Mouse (Mus musculus): ENCODE data around the gene Cysrt1. TPM values are rescaled to one million over a fixed set of nuclear protein-coding genes. Genes with fewer than 3 reads are reported as not detected.

Cysrt1 gene
- polyA plus RNA-seq, 1 experiment from 2014 or later, result not detected

DNA sequence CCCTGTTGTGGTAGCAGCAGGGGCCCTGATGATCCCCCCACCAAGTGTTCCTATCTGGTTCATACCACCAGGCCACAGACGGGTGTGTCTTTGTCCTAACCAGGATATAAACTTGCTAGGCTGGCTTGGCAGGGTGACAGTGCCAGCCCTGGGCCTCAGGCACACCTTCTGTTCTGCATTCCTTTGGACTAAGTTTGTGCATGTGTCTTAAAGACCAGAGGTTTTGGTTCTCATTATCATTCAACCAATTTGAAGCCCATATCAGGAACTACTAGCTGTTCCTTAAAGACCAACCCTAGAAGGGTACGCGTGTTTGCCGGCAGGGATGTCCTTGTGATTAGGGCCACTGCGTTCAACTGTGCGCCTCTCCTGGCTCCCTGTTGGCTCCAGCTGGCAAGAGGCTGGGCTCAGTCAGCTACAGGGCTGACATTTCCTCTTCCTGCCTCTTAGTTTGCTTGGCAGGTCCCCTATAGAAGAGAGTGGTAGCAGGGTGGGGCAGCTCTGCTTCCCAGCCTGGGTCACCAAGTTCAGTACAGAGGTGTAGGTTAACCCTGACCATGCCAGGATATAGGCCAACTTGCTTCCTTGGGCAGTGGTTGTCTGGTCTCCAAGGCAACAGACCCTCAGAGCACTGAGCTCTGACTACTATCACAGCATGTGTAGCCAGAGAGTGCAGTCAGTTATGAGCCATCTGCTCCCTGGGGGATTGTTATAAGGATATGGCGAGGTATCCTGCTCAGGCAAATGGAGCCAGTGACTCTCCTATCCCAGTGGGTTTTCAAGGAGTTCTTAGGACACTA lies 44.8 kb upstream of the Cysrt1 start:
- Histone ChIP-seq H3K27ac (ENCODE audit: low read depth, low read length) (no peak overlapping the region), H3K27me3 (ENCODE audit: control insufficient read depth, insufficient read depth, low read length) (peaks cover 42% of the 10 kb centered on the region), H3K36me3 (ENCODE audit: control insufficient read depth, insufficient read depth, low read length) (peaks cover 7% of the 10 kb centered on the region; the same call in 1 of the 2 replicates), H3K9ac (ENCODE audit: low read length) (no peak overlapping the region), H3K4me1 (replicated peaks; ENCODE audit: control insufficient read depth, insufficient read depth, low read length) (peaks cover 1% of the 10 kb centered on the region; the same call in 1 of the 2 replicates), H3K4me3 (ENCODE audit: low read depth, low read length) (no peak overlapping the region), H3K4me2 (ENCODE audit: low read depth, low read length, severe bottlenecking) (no peak overlapping the region), H3K9me3 (ENCODE audit: control insufficient read depth, low read length) (no peaks in the 10 kb centered on the region)
- no peak for DNase-seq (ENCODE audit: low spot score)
- no peak for ATAC-seq (replicated peaks; ENCODE audit: low FRiP score)
- WGBS, result 54% methylated on average over 7 of the region's 7 CpGs

DNA sequence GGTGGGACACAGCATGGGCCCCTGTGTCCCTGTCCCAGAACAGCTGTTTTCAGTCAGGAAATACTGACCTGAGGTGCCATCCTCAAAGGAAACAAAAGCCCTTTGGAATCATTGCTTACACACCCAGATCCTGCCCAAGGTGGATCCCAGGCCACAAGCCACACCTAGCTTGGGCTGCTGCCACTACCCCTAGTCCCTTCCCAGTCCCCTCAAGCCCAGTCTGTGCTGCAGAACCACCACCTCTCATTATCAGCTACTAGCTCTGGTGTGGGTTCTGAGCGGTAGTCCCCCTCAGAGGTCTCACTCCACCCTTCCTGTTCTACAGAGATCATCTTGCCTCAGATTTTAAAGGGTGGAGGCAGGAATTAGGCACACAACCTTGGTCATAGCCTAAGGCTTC lies 44.1 kb upstream of the Cysrt1 start:
- DNase-seq (ENCODE audit: low spot score) (no peak), ATAC-seq (replicated peaks; ENCODE audit: low FRiP score) (no peak)
- H3K9ac ChIP-seq (ENCODE audit: low read length), result no peak overlapping the region
- no peaks in the 10 kb centered on the region for H3K9me3 ChIP-seq (ENCODE audit: control insufficient read depth, low read length)
- WGBS, result 88% methylated on average over 1 of the region's 1 CpGs
- no peaks in the 10 kb centered on the region; the same call in 1 of the 2 replicates for H3K4me1 ChIP-seq (replicated peaks; ENCODE audit: control insufficient read depth, insufficient read depth, low read length)
- peaks cover 7% of the 10 kb centered on the region; the same call in 1 of the 2 replicates for H3K36me3 ChIP-seq (ENCODE audit: control insufficient read depth, insufficient read depth, low read length)
- no peak overlapping the region for H3K4me3 ChIP-seq (ENCODE audit: low read depth, low read length)
- H3K4me2 ChIP-seq (ENCODE audit: low read depth, low read length, severe bottlenecking), result no peak overlapping the region
- peaks cover 35% of the 10 kb centered on the region for H3K27me3 ChIP-seq (ENCODE audit: control insufficient read depth, insufficient read depth, low read length)
- H3K27ac ChIP-seq (ENCODE audit: low read depth, low read length), result no peak overlapping the region

DNA sequence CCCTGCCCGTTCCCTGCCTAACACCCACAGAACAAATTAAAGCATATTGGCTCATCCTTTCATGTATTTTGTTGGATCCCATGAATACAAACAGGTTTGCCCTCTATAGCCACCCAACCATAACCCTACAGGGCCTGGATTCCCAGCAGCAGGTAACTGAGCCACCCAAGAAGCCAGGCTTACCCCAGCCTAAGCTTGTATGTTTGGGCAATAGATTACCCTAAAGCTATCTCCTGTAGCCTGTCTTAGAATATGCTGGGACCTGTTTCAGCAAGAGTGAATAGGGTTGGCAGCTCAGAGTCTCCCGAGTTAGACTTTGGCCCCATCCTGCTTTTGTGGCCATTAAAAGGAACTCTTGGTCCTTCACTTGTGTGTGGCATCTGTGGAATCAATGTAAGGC lies 43.3 kb upstream of the Cysrt1 start:
- H3K4me1 ChIP-seq (replicated peaks; ENCODE audit: control insufficient read depth, insufficient read depth, low read length), result no peaks in the 10 kb centered on the region
- peaks cover 7% of the 10 kb centered on the region; the same call in 1 of the 2 replicates for H3K36me3 ChIP-seq (ENCODE audit: control insufficient read depth, insufficient read depth, low read length)
- no peak overlapping the region for H3K27ac ChIP-seq (ENCODE audit: low read depth, low read length)
- DNase-seq (ENCODE audit: low spot score) (no peak), ATAC-seq (replicated peaks; ENCODE audit: low FRiP score) (no peak)
- H3K4me2 ChIP-seq (ENCODE audit: low read depth, low read length, severe bottlenecking), result no peak overlapping the region
- no peaks in the 10 kb centered on the region for H3K9me3 ChIP-seq (ENCODE audit: control insufficient read depth, low read length)
- H3K9ac ChIP-seq (ENCODE audit: low read length), result no peak overlapping the region
- WGBS, result 97% methylated on average over 2 of the region's 2 CpGs
- peaks cover 27% of the 10 kb centered on the region for H3K27me3 ChIP-seq (ENCODE audit: control insufficient read depth, insufficient read depth, low read length)
- H3K4me3 ChIP-seq (ENCODE audit: low read depth, low read length), result no peak overlapping the region

DNA sequence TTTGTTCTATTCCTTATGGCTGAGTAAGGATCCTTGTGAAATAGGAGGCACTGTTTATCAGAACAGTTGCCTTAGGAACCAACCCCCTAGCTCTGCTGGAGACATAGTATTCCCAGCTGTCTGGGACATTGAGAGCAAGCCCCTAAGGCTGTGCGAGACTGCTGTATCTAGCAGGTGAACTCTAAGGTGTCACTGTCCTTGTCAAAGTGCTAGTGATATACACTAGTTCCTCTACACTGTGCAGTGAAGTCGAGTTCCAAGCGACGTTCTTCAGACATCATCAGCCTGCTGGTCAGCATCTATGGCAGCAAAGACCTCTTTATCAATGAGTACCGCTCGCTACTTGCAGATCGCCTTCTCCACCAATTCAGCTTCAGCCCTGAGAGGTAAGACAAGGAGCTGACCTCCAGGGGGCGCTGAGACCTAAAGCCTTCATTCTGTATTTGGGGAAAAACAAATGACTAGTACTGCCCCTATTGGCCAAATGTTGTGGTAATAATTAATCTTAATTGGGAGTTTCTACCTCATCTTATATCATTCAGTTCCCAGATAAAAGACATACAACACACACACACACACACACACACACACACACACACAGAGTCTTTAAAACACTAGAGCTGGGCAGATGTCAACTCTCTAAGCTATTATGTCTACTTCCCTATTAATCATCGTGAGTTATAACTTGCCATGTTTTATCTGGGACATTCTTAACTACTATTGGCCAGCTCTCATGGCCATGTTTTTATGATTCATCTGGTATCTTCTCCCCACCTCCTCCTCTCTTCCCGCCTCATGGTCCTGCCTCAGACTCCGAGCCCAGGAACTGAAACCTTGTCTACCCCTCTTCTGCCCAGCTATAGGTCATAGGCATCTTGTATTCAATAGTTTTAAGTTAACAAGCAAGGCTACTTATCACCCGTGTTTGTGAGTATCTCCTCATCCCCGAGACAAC lies 37.0 kb upstream of the Cysrt1 start:
- ATAC-seq (replicated peaks; ENCODE audit: low FRiP score) (no peak; the same call in 1 of the 2 replicates), DNase-seq (ENCODE audit: low spot score) (peak; percentile 89)
- Histone ChIP-seq H3K36me3 (ENCODE audit: control insufficient read depth, insufficient read depth, low read length) (peaks cover 12% of the 10 kb centered on the region), H3K9me3 (ENCODE audit: control insufficient read depth, low read length) (no peaks in the 10 kb centered on the region), H3K27me3 (ENCODE audit: control insufficient read depth, insufficient read depth, low read length) (no peaks in the 10 kb centered on the region), H3K4me2 (ENCODE audit: low read depth, low read length, severe bottlenecking) (no peak overlapping the region), H3K9ac (ENCODE audit: low read length) (no peak overlapping the region), H3K4me1 (replicated peaks; ENCODE audit: control insufficient read depth, insufficient read depth, low read length) (no peaks in the 10 kb centered on the region), H3K27ac (ENCODE audit: low read depth, low read length) (no peak overlapping the region), H3K4me3 (ENCODE audit: low read depth, low read length) (no peak overlapping the region)
- 63% methylated on average over 13 of the region's 13 CpGs for whole genome bisulfite sequencing

DNA sequence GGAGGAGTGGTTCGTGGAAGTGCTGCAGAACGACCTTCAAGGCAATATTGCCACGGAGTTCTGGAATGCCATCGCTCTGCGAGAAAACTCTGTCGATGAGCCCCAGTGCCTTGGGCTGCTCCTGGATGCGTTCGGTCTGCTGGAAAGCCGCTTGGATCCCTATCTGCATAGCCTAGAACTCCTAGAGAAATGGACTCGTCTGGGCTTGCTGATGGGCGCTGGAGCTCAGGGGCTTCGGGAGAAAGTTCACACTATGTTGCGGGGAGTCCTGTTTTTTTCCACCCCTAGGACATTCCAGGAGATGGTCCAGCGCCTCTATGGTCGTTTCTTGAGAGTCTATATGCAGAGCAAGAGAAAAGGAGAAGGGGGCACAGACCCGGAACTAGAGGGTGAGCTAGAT lies 30.8 kb upstream of the Cysrt1 start:
- ATAC-seq (replicated peaks; ENCODE audit: low FRiP score) (no peak), DNase-seq (ENCODE audit: low spot score) (no peak)
- Histone ChIP-seq H3K4me2 (ENCODE audit: low read depth, low read length, severe bottlenecking) (peak overlapping the region; percentile 68), H3K9me3 (ENCODE audit: control insufficient read depth, low read length) (no peaks in the 10 kb centered on the region), H3K4me1 (replicated peaks; ENCODE audit: control insufficient read depth, insufficient read depth, low read length) (peaks cover 18% of the 10 kb centered on the region), H3K27me3 (ENCODE audit: control insufficient read depth, insufficient read depth, low read length) (no peaks in the 10 kb centered on the region), H3K27ac (ENCODE audit: low read depth, low read length) (no peak overlapping the region), H3K9ac (ENCODE audit: low read length) (peak overlapping the region; percentile 70), H3K4me3 (ENCODE audit: low read depth, low read length) (peak overlapping the region; percentile 91), H3K36me3 (ENCODE audit: control insufficient read depth, insufficient read depth, low read length) (peaks cover 5% of the 10 kb centered on the region)
- 39% methylated on average over 16 of the region's 16 CpGs for WGBS

DNA sequence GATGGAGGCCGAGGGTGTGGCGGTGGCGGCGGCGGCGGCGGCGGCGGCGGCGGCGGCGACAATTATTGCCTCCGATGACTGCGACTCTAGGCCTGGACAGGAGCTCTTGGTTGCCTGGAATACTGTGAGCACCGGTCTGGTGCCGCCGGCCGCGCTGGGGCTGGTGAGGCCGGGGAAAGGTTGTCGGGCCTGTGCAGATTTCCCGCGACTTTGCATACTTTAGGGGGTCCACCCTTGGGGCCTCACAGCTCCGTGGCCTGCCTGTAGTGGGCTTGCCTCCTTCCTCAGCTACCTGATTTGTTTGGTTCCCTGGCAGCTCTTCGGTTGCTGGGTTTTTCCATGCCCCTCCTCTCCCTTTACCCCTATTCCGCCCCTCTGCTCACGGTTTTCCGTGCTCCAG lies 30.3 kb upstream of the Cysrt1 start:
- H3K36me3 ChIP-seq (ENCODE audit: control insufficient read depth, insufficient read depth, low read length), result peaks cover 5% of the 10 kb centered on the region
- no peak for DNase-seq (ENCODE audit: low spot score)
- H3K4me3 ChIP-seq (ENCODE audit: low read depth, low read length), result peak overlapping the region; percentile 91
- H3K27ac ChIP-seq (ENCODE audit: low read depth, low read length), result no peak overlapping the region
- under 1% methylated on average over 28 of the region's 29 CpGs for WGBS
- peak overlapping the region; percentile 70 for H3K9ac ChIP-seq (ENCODE audit: low read length)
- peaks cover 18% of the 10 kb centered on the region for H3K4me1 ChIP-seq (replicated peaks; ENCODE audit: control insufficient read depth, insufficient read depth, low read length)
- ATAC-seq (replicated peaks; ENCODE audit: low FRiP score), result peak; percentile 62
- H3K4me2 ChIP-seq (ENCODE audit: low read depth, low read length, severe bottlenecking), result peak overlapping the region; percentile 68
- H3K27me3 ChIP-seq (ENCODE audit: control insufficient read depth, insufficient read depth, low read length), result no peaks in the 10 kb centered on the region
- H3K9me3 ChIP-seq (ENCODE audit: control insufficient read depth, low read length), result no peaks in the 10 kb centered on the region

DNA sequence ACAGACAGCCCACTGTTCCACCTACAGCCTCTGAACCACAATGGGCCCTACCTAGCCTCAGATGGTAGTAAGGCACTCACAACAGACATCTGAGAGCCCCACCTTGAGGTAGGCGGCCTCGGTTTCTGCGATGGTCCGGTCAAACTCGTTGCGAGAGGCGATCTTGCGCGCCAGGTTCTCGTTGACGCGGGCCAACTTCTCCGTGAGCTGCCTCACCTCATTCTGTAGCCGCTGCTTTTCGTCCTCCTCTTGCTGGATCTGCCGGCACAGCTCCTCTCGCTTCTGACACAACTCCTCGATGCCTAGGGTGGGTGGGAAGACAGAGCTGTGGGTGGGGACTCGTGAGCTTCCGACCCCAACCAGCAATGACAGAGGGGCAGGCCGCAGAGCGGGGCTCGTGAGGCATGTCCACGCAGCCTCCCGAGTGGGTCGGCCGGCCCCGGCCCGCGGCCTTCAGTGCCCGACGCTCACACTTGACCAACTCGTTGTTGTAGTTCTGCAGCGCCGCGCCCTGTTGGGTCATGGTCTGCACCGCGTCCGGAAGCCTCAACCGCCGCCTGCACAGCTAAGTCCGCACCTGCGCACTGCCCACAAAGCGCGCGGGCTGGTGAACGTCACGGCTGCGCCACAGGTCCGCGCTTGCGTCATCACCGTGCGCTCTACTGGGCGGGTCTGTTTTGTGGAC lies 29.7 kb upstream of the Cysrt1 start, which contains the start of the genes Ssna1 and Anapc2:
Gene Ssna1 (minus strand): TSS at position 612 of the 685 bp plus-strand sequence.
Gene Anapc2 (plus strand): TSS at position 652 of the 685 bp plus-strand sequence.
- peak within 1 kb of the TSS; percentile 91 for H3K4me2 ChIP-seq (ENCODE audit: low read depth, low read length, severe bottlenecking)
- peak; percentile 99 for DNase-seq (ENCODE audit: low spot score)
- peak within 1 kb of the TSS; percentile 70 for H3K9ac ChIP-seq (ENCODE audit: low read length)
- H3K27me3 ChIP-seq (ENCODE audit: control insufficient read depth, insufficient read depth, low read length), result no peaks in the 10 kb centered on the region
- peak; percentile 98 for ATAC-seq (replicated peaks; ENCODE audit: low FRiP score)
- H3K4me3 ChIP-seq (ENCODE audit: low read depth, low read length), result peak within 1 kb of the TSS; percentile 91
- H3K27ac ChIP-seq (ENCODE audit: low read depth, low read length), result peak within 1 kb of the TSS; percentile 8; the same call in 1 of the 2 replicates
- peaks cover 18% of the 10 kb centered on the region for H3K4me1 ChIP-seq (replicated peaks; ENCODE audit: control insufficient read depth, insufficient read depth, low read length)
- H3K36me3 ChIP-seq (ENCODE audit: control insufficient read depth, insufficient read depth, low read length), result peaks cover 5% of the 10 kb centered on the region
- under 1% methylated on average over 53 of the region's 55 CpGs for WGBS
- H3K9me3 ChIP-seq (ENCODE audit: control insufficient read depth, low read length), result no peaks in the 10 kb centered on the region

DNA sequence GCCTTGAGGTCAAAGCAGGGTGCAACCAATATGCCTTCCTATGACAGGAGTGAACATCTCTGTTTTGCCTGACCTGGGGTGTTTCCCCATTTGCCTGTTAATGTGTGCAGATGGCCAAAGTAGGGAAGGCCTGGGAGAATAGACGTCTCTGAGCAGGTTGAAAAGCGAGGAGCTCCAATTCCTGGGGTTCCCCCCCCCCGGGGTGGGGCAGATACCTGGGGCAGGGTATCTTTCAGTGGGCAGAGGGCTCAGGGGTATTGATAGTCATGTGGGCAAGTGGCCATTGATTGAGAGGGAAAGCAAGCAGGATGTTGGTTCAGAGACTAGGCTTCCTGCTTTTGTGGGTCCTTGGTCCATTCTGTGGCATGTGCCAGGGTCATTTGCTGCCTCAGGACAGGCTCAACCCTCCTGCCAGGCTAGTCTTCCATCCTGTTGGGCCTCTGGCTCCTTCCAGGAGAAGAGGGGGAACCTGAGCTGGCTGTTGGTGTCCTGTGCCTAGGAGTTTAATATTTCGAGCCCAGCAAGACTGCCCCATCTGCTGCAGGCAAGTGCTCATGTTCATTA lies 25.6 kb upstream of the Cysrt1 start:
- H3K9me3 ChIP-seq (ENCODE audit: control insufficient read depth, low read length), result no peaks in the 10 kb centered on the region
- H3K9ac ChIP-seq (ENCODE audit: low read length), result no peak overlapping the region
- peaks cover 16% of the 10 kb centered on the region for H3K27me3 ChIP-seq (ENCODE audit: control insufficient read depth, insufficient read depth, low read length)
- no peak overlapping the region for H3K27ac ChIP-seq (ENCODE audit: low read depth, low read length)
- no peak overlapping the region for H3K4me3 ChIP-seq (ENCODE audit: low read depth, low read length)
- DNase-seq (ENCODE audit: low spot score), result no peak
- 75% methylated on average over 4 of the region's 4 CpGs for WGBS
- no peak overlapping the region for H3K4me2 ChIP-seq (ENCODE audit: low read depth, low read length, severe bottlenecking)
- ATAC-seq (replicated peaks; ENCODE audit: low FRiP score), result no peak
- H3K36me3 ChIP-seq (ENCODE audit: control insufficient read depth, insufficient read depth, low read length), result no peaks in the 10 kb centered on the region; the same call in 1 of the 2 replicates
- H3K4me1 ChIP-seq (replicated peaks; ENCODE audit: control insufficient read depth, insufficient read depth, low read length), result peaks cover 26% of the 10 kb centered on the region

Measured in forebrain, embryonic 11.5 days (tissue).